Mouse (Mus musculus) neural tube, embryonic 15.5 days (tissue): Measurements from ENCODE around the gene Nhp2. TPM values are rescaled to one million over a fixed set of nuclear protein-coding genes. Genes with fewer than 3 reads are reported as not detected.

Experiments
- ATAC-seq: fragments of 200-750 bp; cut with Nextera tagmentation; 2 replicates; pipeline ENCODE4 v1.8.0; 2017; ENCODE audit warnings: mild to moderate bottlenecking, moderate TSS enrichment, moderate library complexity; ENCODE audit not compliant: low FRiP score
- H3K27ac ChIP-seq: fragments of 300-500 bp; sonication (generic); replicated peaks from 2 replicates; pipeline ENCODE4 v1.5.1; 2015; ENCODE audit warnings: mild to moderate bottlenecking, inconsistent platforms
- H3K27me3 ChIP-seq: fragments of 300-500 bp; sonication (generic); replicated peaks from 2 replicates; pipeline ENCODE4 v1.6.1; 2015; ENCODE audit warnings: inconsistent platforms
- H3K36me3 ChIP-seq: fragments of 300-500 bp; sonication (generic); 2 replicates; pipeline ENCODE4 v1.6.1; 2015; ENCODE audit warnings: inconsistent platforms
- H3K4me1 ChIP-seq: fragments of 300-500 bp; sonication (generic); 2 replicates; pipeline ENCODE4 v1.6.1; 2015; ENCODE audit warnings: inconsistent platforms
- H3K4me2 ChIP-seq: fragments of 300-500 bp; sonication (generic); 2 replicates; pipeline ENCODE4 v1.6.1; 2015; ENCODE audit warnings: inconsistent platforms, mild to moderate bottlenecking, moderate library complexity
- H3K4me3 ChIP-seq: fragments of 300-500 bp; sonication (generic); replicated peaks from 2 replicates; pipeline ENCODE4 v1.5.1; 2015; ENCODE audit warnings: mild to moderate bottlenecking, inconsistent platforms
- H3K9ac ChIP-seq: fragments of 300-500 bp; sonication (generic); replicated peaks from 2 replicates; pipeline ENCODE4 v1.6.1; 2015; ENCODE audit warnings: mild to moderate bottlenecking, inconsistent platforms
- H3K9me3 ChIP-seq: fragments of 300-500 bp; sonication (generic); replicated peaks from 2 replicates; pipeline ENCODE4 v1.6.1; 2016; ENCODE audit warnings: inconsistent platforms
- WGBS: fragments of 180-500 bp; shearing (Covaris S2); methylation state at CpG from one replicate; pipeline ENCODE4 v1.1.7; 2015; ENCODE audit warnings: mixed read lengths; 5-methylcytosine and 5-hydroxymethylcytosine counted together
- polyA plus RNA-seq: library from polyadenylated mRNA; unstranded; fragments of >200 nt; fragmentation: Nextera tagmentation; extraction: Ambion mirVana; gene quantifications from 2 replicates; pipeline ENCODE4 v1.2.1, GENCODE M21; 2015

The Nhp2 gene
- polyA plus RNA-seq, 1 experiment from 2014 or later = 96.3 TPM

- H3K27ac ChIP-seq = no peak overlapping the region
- H3K9ac ChIP-seq = no peak overlapping the region
- H3K36me3 ChIP-seq = peaks cover 9% of the 10 kb centered on the region
- no peak overlapping the region for H3K4me2 ChIP-seq
- 77% methylated on average over 5 of the region's 5 CpGs for WGBS
- H3K27me3 ChIP-seq = no peaks in the 10 kb centered on the region
- H3K4me3 ChIP-seq = no peak overlapping the region
- ATAC-seq = no peak
- peaks cover 35% of the 10 kb centered on the region for H3K4me1 ChIP-seq
- H3K9me3 ChIP-seq = no peaks in the 10 kb centered on the region
Observed at GRCm38 (mm10) chr11:51638497-51638896, 19.0 kb downstream of the Nhp2 start.

DNA sequence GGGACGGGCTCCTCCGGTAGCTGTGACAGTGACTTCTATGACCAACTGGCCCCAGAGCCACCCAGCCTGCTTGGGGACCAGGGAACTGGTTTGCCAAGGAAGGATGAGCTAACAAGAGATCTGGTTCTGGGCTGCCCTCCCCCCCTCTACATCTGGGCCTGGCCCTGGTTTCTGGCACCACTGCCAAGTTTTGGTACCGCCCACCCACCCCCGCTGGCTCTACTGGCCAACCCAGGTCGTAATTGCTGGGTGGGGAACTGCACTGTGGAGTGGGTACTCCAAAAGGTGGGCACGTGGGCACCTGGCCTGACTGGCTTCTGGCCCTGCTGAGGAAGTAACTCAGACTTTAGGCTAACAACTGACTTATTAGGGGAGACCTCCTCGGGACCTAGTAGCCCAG, 21.2 kb downstream of the Nhp2 start:
- H3K4me2 ChIP-seq = no peak overlapping the region
- peaks cover 24% of the 10 kb centered on the region; the same call in 1 of the 2 replicates for H3K36me3 ChIP-seq
- no peaks in the 10 kb centered on the region for H3K9me3 ChIP-seq
- H3K4me3 ChIP-seq = no peak overlapping the region
- H3K9ac ChIP-seq = no peak overlapping the region
- no peaks in the 10 kb centered on the region for H3K27me3 ChIP-seq
- H3K27ac ChIP-seq = no peak overlapping the region
- 89% methylated on average over 7 of the region's 7 CpGs for WGBS
- peaks cover 23% of the 10 kb centered on the region for H3K4me1 ChIP-seq
- ATAC-seq = no peak

DNA sequence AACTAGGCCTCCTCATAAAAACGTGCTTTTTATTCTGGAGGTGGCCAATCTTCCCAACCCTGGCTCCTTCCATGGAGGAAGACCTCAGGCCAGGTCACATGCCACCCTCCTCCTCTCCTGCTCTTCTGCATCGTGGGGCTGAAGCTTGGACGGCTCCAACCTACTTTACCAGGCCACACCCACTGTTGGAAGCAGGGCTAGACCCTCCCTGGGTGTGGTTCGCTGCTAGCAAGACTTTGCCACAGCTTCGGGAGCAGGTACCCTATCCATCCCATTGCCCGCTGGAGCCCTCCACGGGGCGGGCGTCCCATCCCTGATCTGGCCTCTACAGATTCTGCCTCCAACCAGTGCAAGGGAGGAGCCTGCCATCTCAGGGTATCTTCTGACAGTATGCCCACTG, 23.7 kb downstream of the Nhp2 start:
- no peaks in the 10 kb centered on the region for H3K9me3 ChIP-seq
- no peak overlapping the region for H3K4me2 ChIP-seq
- no peak; the same call in 1 of the 2 replicates for ATAC-seq
- peaks cover 27% of the 10 kb centered on the region for H3K4me1 ChIP-seq
- peaks cover 24% of the 10 kb centered on the region; the same call in 1 of the 2 replicates for H3K36me3 ChIP-seq
- 81% methylated on average over 9 of the region's 9 CpGs for WGBS
- no peak overlapping the region for H3K9ac ChIP-seq
- no peak overlapping the region for H3K4me3 ChIP-seq
- H3K27ac ChIP-seq = no peak overlapping the region
- no peaks in the 10 kb centered on the region for H3K27me3 ChIP-seq

DNA sequence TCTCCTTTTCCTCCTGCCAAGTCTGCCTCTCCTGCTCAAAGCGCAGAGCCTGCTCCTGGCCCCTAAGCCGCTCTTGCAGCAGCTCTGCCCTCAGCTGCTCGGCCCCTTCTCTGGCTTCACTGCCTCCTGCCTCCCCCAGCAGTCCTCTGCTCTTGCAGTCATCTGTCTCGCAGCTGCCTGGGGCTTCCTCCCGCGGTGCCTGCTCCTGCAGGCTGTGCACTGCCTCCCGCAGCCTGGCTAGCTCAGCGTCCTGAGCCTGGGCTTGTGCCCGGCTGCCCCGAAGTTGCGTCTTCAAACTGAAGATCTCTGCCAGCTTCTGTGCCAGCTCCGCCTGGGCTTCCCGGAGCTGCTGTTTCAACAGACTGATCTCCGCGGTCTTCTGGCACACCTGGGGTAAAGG, 24.2 kb downstream of the Nhp2 start:
- Histone ChIP-seq H3K4me2 (no peak overlapping the region; the same call in 1 of the 2 replicates), H3K9ac (no peak overlapping the region), H3K27me3 (no peaks in the 10 kb centered on the region), H3K4me3 (no peak overlapping the region), H3K4me1 (peaks cover 33% of the 10 kb centered on the region), H3K36me3 (peaks cover 24% of the 10 kb centered on the region; the same call in 1 of the 2 replicates), H3K27ac (no peak overlapping the region), H3K9me3 (no peaks in the 10 kb centered on the region)
- no peak for ATAC-seq
- WGBS = 67% methylated on average over 15 of the region's 15 CpGs

DNA sequence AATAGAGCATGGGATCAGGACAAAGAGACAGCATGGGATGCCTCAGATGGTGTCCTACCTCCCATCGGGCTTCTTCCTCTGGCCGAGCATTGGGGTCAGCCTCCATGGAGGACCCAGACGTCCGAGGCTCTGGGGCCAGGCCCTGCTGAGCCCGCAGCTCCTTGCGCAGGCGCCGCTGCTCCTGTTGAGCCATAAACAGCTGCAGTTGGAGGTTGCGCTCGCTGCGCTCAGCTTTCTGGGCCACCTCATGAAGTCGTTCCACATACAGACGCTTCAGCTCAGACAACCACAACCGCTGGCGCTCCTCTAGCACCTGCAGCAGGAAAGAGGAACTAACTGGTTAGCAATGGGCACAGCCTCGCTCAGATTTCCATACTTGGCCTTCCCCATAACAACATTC, 24.7 kb downstream of the Nhp2 start:
- 77% methylated on average over 16 of the region's 16 CpGs for WGBS
- Histone ChIP-seq H3K9ac (no peak overlapping the region), H3K4me1 (peaks cover 37% of the 10 kb centered on the region), H3K27ac (no peak overlapping the region), H3K36me3 (peaks cover 24% of the 10 kb centered on the region; the same call in 1 of the 2 replicates), H3K9me3 (no peaks in the 10 kb centered on the region), H3K4me3 (no peak overlapping the region), H3K27me3 (0 out of 2 replicates have a peak, but pooled peaks cover 2% of the 10 kb centered on the region), H3K4me2 (no peak overlapping the region)
- ATAC-seq = no peak

DNA sequence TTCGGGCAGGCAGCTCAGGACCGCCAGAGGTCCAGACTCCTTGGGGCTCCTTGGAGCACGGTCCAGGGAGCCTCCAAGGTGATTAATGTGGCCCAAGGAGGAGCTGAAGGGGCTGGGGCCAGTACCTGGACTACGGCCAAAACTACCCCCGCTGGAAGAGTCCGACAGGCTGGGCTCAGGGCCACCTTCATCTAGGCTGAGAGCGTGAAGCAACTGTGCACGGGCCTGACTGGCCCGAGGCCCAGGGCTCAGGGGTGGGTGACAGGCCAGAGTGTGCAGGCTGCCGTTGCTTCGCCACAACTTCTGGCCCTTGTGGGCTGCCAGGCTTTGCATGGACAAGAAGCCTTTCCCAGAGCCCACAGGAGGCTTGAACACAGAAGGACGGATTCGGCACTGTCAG, 25.8 kb downstream of the Nhp2 start:
- Histone ChIP-seq H3K9me3 (no peaks in the 10 kb centered on the region), H3K9ac (no peak overlapping the region), H3K27me3 (0 out of 2 replicates have a peak, but pooled peaks cover 7% of the 10 kb centered on the region), H3K4me2 (no peak overlapping the region), H3K27ac (no peak overlapping the region), H3K36me3 (peaks cover 24% of the 10 kb centered on the region; the same call in 1 of the 2 replicates), H3K4me3 (no peak overlapping the region), H3K4me1 (peaks cover 48% of the 10 kb centered on the region)
- 76% methylated on average over 13 of the region's 13 CpGs for WGBS
- no peak for ATAC-seq

- Histone ChIP-seq H3K36me3 (peaks cover 24% of the 10 kb centered on the region; the same call in 1 of the 2 replicates), H3K27me3 (0 out of 2 replicates have a peak, but pooled peaks cover 7% of the 10 kb centered on the region), H3K27ac (no peak overlapping the region), H3K4me3 (no peak overlapping the region), H3K9me3 (no peaks in the 10 kb centered on the region), H3K9ac (no peak overlapping the region), H3K4me2 (no peak overlapping the region), H3K4me1 (peaks cover 56% of the 10 kb centered on the region)
- no peak for ATAC-seq
- WGBS = 83% methylated on average over 7 of the region's 7 CpGs
Observed at GRCm38 (mm10) chr11:51646245-51646644, 26.7 kb downstream of the Nhp2 start.

DNA sequence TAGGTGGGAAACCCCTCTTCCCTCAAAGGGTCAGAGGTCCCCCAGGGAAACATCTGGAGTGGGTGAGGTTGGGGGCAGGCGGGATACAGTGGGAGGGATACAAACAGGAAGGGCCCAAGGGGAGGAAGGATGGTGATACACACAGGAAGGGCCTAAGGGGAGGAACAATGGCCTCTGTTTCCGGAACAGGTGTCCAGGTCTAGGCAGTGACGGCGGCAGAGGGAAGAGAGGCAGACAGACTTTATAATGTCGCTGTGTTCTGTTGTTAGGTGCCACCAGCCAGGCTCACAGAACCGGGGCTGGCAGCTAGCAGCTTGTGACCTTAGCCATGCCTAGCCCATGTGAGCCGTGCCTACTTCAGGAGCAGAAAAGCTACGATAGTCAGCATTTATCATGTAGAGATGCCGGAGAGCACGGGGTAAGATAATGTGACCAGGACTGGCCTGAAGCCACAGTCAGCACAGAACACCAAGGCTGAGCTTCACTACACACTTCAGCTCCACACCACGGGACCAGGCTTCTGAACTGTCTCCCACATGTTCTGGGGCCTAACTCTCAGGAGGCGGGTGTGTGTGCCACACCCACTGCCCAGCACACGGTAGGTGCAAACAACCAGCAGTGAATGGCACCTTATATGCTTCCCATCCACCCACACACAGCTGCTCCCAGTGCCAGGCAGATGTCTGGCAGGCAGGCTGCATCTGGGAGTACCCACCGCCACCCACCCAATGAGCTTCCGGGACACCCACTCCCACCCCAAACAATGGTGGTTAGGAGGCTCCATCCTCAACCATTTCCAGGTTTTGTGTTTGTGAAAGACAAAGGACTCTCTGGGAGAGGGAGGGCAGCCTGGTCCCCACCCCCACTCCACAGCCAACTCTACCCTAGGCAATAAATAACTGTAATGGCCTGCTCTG, 27.5 kb downstream of the Nhp2 start:
- Histone ChIP-seq H3K36me3 (peaks cover 24% of the 10 kb centered on the region; the same call in 1 of the 2 replicates), H3K9me3 (no peaks in the 10 kb centered on the region), H3K27me3 (peaks cover 7% of the 10 kb centered on the region; the same call in 1 of the 2 replicates), H3K27ac (0 out of 2 replicates have a peak overlapping the region, but pooled peaks have one; percentile 51), H3K4me2 (peak overlapping the region; percentile 7; the same call in 1 of the 2 replicates), H3K4me3 (no peak overlapping the region), H3K9ac (no peak overlapping the region), H3K4me1 (peaks cover 56% of the 10 kb centered on the region)
- no peak for ATAC-seq
- 56% methylated on average over 15 of the region's 15 CpGs for WGBS

DNA sequence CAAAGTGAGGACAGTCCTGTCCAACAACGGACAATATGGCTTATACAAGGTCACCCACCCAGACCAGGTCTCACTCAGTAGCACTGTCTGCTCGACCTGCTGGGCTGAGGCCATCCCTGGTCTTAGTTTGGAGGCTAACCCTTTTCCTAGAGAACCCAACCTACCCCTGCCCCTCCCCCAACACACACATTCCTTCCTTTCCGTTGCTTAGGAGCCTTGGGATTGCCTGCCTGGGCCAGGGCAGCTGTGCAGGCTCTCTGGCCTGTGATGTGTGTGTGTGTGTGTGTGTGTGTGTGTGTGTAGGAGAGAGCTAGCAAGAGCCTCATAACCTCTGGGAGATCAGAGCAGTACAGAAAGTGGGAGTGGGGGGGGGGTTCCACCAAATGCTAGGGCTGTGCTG, 29.0 kb downstream of the Nhp2 start:
- peaks cover 49% of the 10 kb centered on the region for H3K4me1 ChIP-seq
- WGBS = 16% methylated on average over 3 of the region's 3 CpGs
- H3K9me3 ChIP-seq = no peaks in the 10 kb centered on the region
- peak overlapping the region; percentile 74; the same call in 1 of the 2 replicates for H3K4me3 ChIP-seq
- peaks cover 15% of the 10 kb centered on the region; the same call in 1 of the 2 replicates for H3K36me3 ChIP-seq
- peak overlapping the region; percentile 77; the same call in 1 of the 2 replicates for H3K9ac ChIP-seq
- peaks cover 7% of the 10 kb centered on the region; the same call in 1 of the 2 replicates for H3K27me3 ChIP-seq
- 0 out of 2 replicates have a peak overlapping the region, but pooled peaks have one; percentile 11 for H3K27ac ChIP-seq
- peak overlapping the region; percentile 92 for H3K4me2 ChIP-seq
- no peak for ATAC-seq

GRCm38 (mm10) chr11:51649111-51649888, 29.8 kb downstream of the Nhp2 start:
- 0 out of 2 replicates have a peak, but pooled peaks have one; percentile 12 for ATAC-seq
- Histone ChIP-seq H3K27ac (peak overlapping the region; percentile 11; the same call in 1 of the 2 replicates), H3K4me1 (peaks cover 49% of the 10 kb centered on the region), H3K27me3 (peaks cover 7% of the 10 kb centered on the region; the same call in 1 of the 2 replicates), H3K4me3 (peak overlapping the region; percentile 74), H3K36me3 (peaks cover 7% of the 10 kb centered on the region; the same call in 1 of the 2 replicates), H3K9me3 (no peaks in the 10 kb centered on the region), H3K4me2 (peak overlapping the region; percentile 92), H3K9ac (peak overlapping the region; percentile 77)
- 24% methylated on average over 11 of the region's 11 CpGs for WGBS

DNA sequence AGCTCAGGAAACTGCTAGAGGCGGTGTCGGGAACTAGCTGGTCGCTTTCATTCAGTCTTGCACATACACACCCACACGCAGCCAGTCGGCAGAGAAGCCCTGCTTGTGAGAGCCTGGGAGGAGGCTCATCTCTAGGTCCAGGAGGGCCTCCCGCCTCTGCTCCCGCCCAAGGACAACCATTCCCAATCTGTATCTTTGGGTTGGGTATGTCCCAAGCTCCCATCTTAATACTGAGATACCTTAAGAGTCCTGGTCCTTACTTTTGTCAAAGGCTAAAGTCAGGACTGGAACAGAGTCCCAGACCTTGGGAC, 30.3 kb downstream of the Nhp2 start:
- Histone ChIP-seq H3K4me3 (peak overlapping the region; percentile 74), H3K36me3 (peaks cover 2% of the 10 kb centered on the region; the same call in 1 of the 2 replicates), H3K27ac (no peak overlapping the region), H3K4me2 (peak overlapping the region; percentile 92), H3K9me3 (no peaks in the 10 kb centered on the region), H3K4me1 (peaks cover 49% of the 10 kb centered on the region), H3K9ac (peak overlapping the region; percentile 77), H3K27me3 (peaks cover 7% of the 10 kb centered on the region; the same call in 1 of the 2 replicates)
- ATAC-seq = no peak
- WGBS = 9% methylated on average over 7 of the region's 7 CpGs
